In genomic region chr5:112266011-112266777, GRCm38 (mm10) we compare ENCODE assay signal across 10 mouse cellular contexts. TPM values are rescaled to one million over a fixed set of nuclear protein-coding genes. Genes with fewer than 3 reads are reported as not detected.
A peak's percentile ranks its signal among the peaks of the same experiment; 100 is the strongest.
DNase-seq lines count a peak whose midpoint lies in the region; ATAC-seq and TF ChIP-seq lines count a peak whose summit lies in the region.
"Had no signal": no experiment of that assay in that cellular context is flagged by ENCODE, and none has a peak within 500 bp of the region (broad histone marks: within the 10 kb centered on the region; RNA-seq: fewer than 3 reads in every experiment).

No protein-coding gene starts in this region.

- no peak overlapping the region for H3K9ac ChIP-seq in lung, embryonic 14.5 days
- no peak overlapping the region for H3K9ac ChIP-seq in intestine, postnatal 0 days (ENCODE audit: low read depth, low read length)

- no peaks in the 10 kb centered on the region for H3K4me1 ChIP-seq in lung, embryonic 14.5 days (ENCODE audit: insufficient read depth)
- H3K4me1 ChIP-seq in bone marrow macrophage, adult 2 months (ENCODE audit: control insufficient read depth, insufficient read depth, low read length): peaks cover 33% of the 10 kb centered on the region
- H3K4me1 ChIP-seq in intestine, postnatal 0 days (replicated peaks; ENCODE audit: control insufficient read depth, insufficient read depth, low read length): 0 out of 2 replicates have a peak, but pooled peaks cover 6% of the 10 kb centered on the region

- no peaks in the 10 kb centered on the region for H3K9me3 ChIP-seq in lung, embryonic 14.5 days (ENCODE audit: low read depth, low read length)
- H3K9me3 ChIP-seq in intestine, postnatal 0 days (ENCODE audit: control insufficient read depth): no peaks in the 10 kb centered on the region

- TF ChIP-seq POLR2A in bone marrow macrophage, adult 2 months (IDR thresholded peaks at IDR 0.05; ENCODE audit: borderline replicate concordance, low read depth, low read length): no peak

- peaks cover 19% of the 10 kb centered on the region for H3K27me3 ChIP-seq in lung, embryonic 14.5 days (ENCODE audit: insufficient read depth, low read length)
- H3K27me3 ChIP-seq in intestine, postnatal 0 days (replicated peaks; ENCODE audit: control insufficient read depth, insufficient read depth, low read length): peaks cover 5% of the 10 kb centered on the region; the same call in 1 of the 2 replicates

- TF ChIP-seq CTCF in lung, embryonic 14.5 days (IDR thresholded peaks at IDR 0.05; ENCODE audit: low read depth): no peak
- no peak for TF ChIP-seq CTCF in bone marrow macrophage, adult 2 months (IDR thresholded peaks at IDR 0.05; ENCODE audit: low read depth, low read length)
- no peak for TF ChIP-seq CTCF in intestine, postnatal 0 days (IDR thresholded peaks at IDR 0.05; ENCODE audit: low read depth)

- H3K36me3 ChIP-seq in lung, embryonic 14.5 days (ENCODE audit: insufficient read depth): no peaks in the 10 kb centered on the region
- no peaks in the 10 kb centered on the region for H3K36me3 ChIP-seq in intestine, postnatal 0 days (ENCODE audit: control insufficient read depth, insufficient read depth)

- no peak overlapping the region for H3K27ac ChIP-seq in lung, embryonic 14.5 days (ENCODE audit: low read depth)
- peak overlapping the region; percentile 98 for H3K27ac ChIP-seq in bone marrow macrophage, adult 2 months (ENCODE audit: insufficient read depth, low read depth, low read length)
- H3K27ac ChIP-seq in intestine, postnatal 0 days (ENCODE audit: low read depth, low read length): no peak overlapping the region

- ATAC-seq in lung, embryonic 14.5 days (ENCODE audit: insufficient read depth): no peak
- peak; percentile 36; the same call in 1 of the 2 replicates for ATAC-seq in intestine, postnatal 0 days
- ATAC-seq in monocyte, adult 5-6 weeks (replicated peaks; ENCODE audit: insufficient number of reproducible peaks, low FRiP score, low TSS enrichment, poor library complexity, severe bottlenecking): peak; percentile 44
- ATAC-seq in frontal cortex, adult (ENCODE audit: low TSS enrichment): no peak

- H3K4me3 ChIP-seq in lung, embryonic 14.5 days (ENCODE audit: low read depth, low read length): no peak overlapping the region
- peak overlapping the region; percentile 49 for H3K4me3 ChIP-seq in bone marrow macrophage, adult 2 months (ENCODE audit: insufficient read depth, low read length)
- no peak overlapping the region for H3K4me3 ChIP-seq in intestine, postnatal 0 days (ENCODE audit: low read depth, low read length)
- H3K4me3 ChIP-seq: erythroblast, embryonic 14.5 days had no signal

- DNase-seq in lung, embryonic 14.5 days: no peak
- DNase-seq in lung, postnatal 14 days: no peak
- DNase-seq in thymus, postnatal 14 days: no peak
- DNase-seq: adrenal gland, postnatal 36 days; kidney, adult 2 months had no signal

- WGBS in lung, embryonic 14.5 days: 53% methylated on average over 9 of the region's 9 CpGs
- 43% methylated on average over 9 of the region's 9 CpGs for WGBS in intestine, postnatal 0 days

- peak overlapping the region; percentile 21; the same call in 1 of the 2 replicates for H3K4me2 ChIP-seq in lung, embryonic 14.5 days
- H3K4me2 ChIP-seq in intestine, postnatal 0 days (replicated peaks; ENCODE audit: low read depth): peak overlapping the region; percentile 7; the same call in 1 of the 2 replicates

RNA-seq across cellular contexts. Expression of gene Tpst2, which starts 10.3 kb away (rescaled TPM):
- polyA plus RNA-seq in lung, embryonic 14.5 days (2014; fragmentation: Nextera tagmentation; extraction: Ambion mirVana): 53.2 and 57.7 TPM in 2 replicates
- polyA plus RNA-seq in bone marrow macrophage, adult 2 months (2012; ENCODE audit: insufficient read depth, insufficient read length, missing spikeins): 42.1 and 50.1 TPM in 2 replicates
- polyA plus RNA-seq in intestine, postnatal 0 days (2015; fragmentation: Nextera tagmentation; extraction: Ambion mirVana): 45.3 and 48.4 TPM in 2 replicates
- 60.8 to 104 TPM (median 99.4 TPM) in 3 replicates for total RNA-seq in monocyte, adult 5-6 weeks (2017)

RNA-seq across cellular contexts. Expression of gene Crybb1, which starts 10.6 kb away (rescaled TPM):
- 2.0 TPM in 2 replicates for polyA plus RNA-seq in lung, embryonic 14.5 days (2014; fragmentation: Nextera tagmentation; extraction: Ambion mirVana)
- not detected in 2 replicates for polyA plus RNA-seq in bone marrow macrophage, adult 2 months (2012; ENCODE audit: insufficient read depth, insufficient read length, missing spikeins)
- 0.22 and 0.34 TPM in 2 replicates for polyA plus RNA-seq in intestine, postnatal 0 days (2015; fragmentation: Nextera tagmentation; extraction: Ambion mirVana)
- not detected in 3 replicates for total RNA-seq in monocyte, adult 5-6 weeks (2017)
- polyA plus RNA-seq: erythroblast, embryonic 14.5 days had no signal

RNA-seq across cellular contexts. Expression of gene Cryba4, which starts 13.9 kb away (rescaled TPM):
- polyA plus RNA-seq in lung, embryonic 14.5 days (2014; fragmentation: Nextera tagmentation; extraction: Ambion mirVana): 2.4 and 2.7 TPM in 2 replicates
- 3.0 and 4.7 TPM in 2 replicates for polyA plus RNA-seq in bone marrow macrophage, adult 2 months (2012; ENCODE audit: insufficient read depth, insufficient read length, missing spikeins)
- polyA plus RNA-seq in intestine, postnatal 0 days (2015; fragmentation: Nextera tagmentation; extraction: Ambion mirVana): 1.1 and 1.3 TPM in 2 replicates
- total RNA-seq in monocyte, adult 5-6 weeks (2017): 1.8 to 2.1 TPM in 2 of 3 replicates, not detected in the other
- polyA plus RNA-seq: erythroblast, embryonic 14.5 days; kidney, adult 2 months had no signal

RNA-seq across cellular contexts. Expression of gene Tfip11, which starts 60.0 kb away (rescaled TPM):
- 27.0 and 27.1 TPM in 2 replicates for polyA plus RNA-seq in lung, embryonic 14.5 days (2014; fragmentation: Nextera tagmentation; extraction: Ambion mirVana)
- polyA plus RNA-seq in bone marrow macrophage, adult 2 months (2012; ENCODE audit: insufficient read depth, insufficient read length, missing spikeins): 26.4 and 28.4 TPM in 2 replicates
- 13.6 and 14.3 TPM in 2 replicates for polyA plus RNA-seq in intestine, postnatal 0 days (2015; fragmentation: Nextera tagmentation; extraction: Ambion mirVana)
- 30.1 to 62.0 TPM (median 39.9 TPM) in 3 replicates for total RNA-seq in monocyte, adult 5-6 weeks (2017)

Comparison
In these comparisons a context has a peak if more than half of its experiments do, and no peak if none do; other contexts are left out.
1. ATAC-seq: peak in intestine, postnatal 0 days (single experiment) and monocyte, adult 5-6 weeks (single experiment); none in lung, embryonic 14.5 days (single experiment) and frontal cortex, adult (single experiment).